8 mouse cellular contexts compared by ENCODE assay signal in the genomic region with DNA sequence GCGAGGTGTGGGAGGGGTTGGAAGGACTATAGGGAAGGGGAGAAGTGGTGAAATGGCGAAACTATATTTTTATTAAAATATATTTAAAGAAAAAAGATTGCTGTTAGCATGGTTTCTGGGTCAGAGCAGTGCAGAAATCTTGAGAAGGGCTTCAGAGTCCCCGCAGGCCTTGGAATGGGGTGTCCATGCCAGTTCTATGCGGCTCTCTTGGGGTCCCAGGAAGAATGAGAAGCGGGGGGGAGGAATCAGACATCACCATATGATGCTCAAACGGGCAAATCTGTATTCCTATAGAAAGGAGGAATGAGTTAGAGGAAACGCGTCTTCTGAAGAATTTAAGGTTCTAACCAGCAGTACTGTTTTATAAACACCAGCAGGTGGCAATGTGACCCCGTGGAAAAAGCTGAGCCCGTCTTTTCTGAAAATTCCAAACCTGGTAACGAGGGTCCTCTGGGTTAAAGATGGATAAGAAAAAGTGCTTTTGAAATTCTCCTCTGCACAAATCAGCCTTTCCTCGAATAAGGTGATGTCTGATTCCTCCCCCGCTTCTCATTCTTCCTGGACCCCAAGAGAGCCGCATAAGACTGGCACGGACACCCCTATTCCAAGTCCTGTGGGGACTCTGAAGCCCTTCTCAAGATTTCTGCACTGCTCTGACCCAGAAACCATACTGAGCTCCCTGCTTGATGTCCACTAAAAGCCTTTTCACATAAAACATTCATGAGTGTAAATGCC. TPM values are rescaled to one million over a fixed set of nuclear protein-coding genes. Genes with fewer than 3 reads are reported as not detected.
DNase-seq lines count a peak whose midpoint lies in the region; ATAC-seq and TF ChIP-seq lines count a peak whose summit lies in the region.

No protein-coding gene starts in this region.

- H3K4me2 ChIP-seq in embryonic facial prominence, embryonic 12.5 days (replicated peaks): peak overlapping the region; percentile 24; the same call in 1 of the 2 replicates
- H3K4me2 ChIP-seq in hindbrain, embryonic 15.5 days: peak overlapping the region; percentile 50
- peak overlapping the region; percentile 19; the same call in 1 of the 2 replicates for H3K4me2 ChIP-seq in limb, embryonic 13.5 days (replicated peaks)

- no peaks in the 10 kb centered on the region for H3K36me3 ChIP-seq in MEL (ENCODE audit: control insufficient read depth in 1 of 2, insufficient read depth in 2 of 2, low read length in 2 of 2)
- H3K36me3 ChIP-seq in embryonic facial prominence, embryonic 12.5 days: no peaks in the 10 kb centered on the region
- H3K36me3 ChIP-seq in hindbrain, embryonic 15.5 days: no peaks in the 10 kb centered on the region
- no peaks in the 10 kb centered on the region for H3K36me3 ChIP-seq in limb, embryonic 13.5 days

- TF ChIP-seq RAD21 in MEL (IDR thresholded peaks at IDR 0.05; ENCODE audit: low read depth, low read length): peak; percentile 74

- 34% methylated on average over 15 of the region's 15 CpGs for WGBS in embryonic facial prominence, embryonic 12.5 days
- WGBS in hindbrain, embryonic 15.5 days: 26% methylated on average over 15 of the region's 15 CpGs
- WGBS in limb, embryonic 13.5 days: 29% methylated on average over 15 of the region's 15 CpGs

- ATAC-seq in embryonic facial prominence, embryonic 12.5 days (ENCODE audit: insufficient number of reproducible peaks, insufficient read depth, low FRiP score, low TSS enrichment): no peak
- peak; percentile 78 for ATAC-seq in hindbrain, embryonic 15.5 days (ENCODE audit: low FRiP score, low read depth)
- 0 out of 2 replicates have a peak, but pooled peaks have one; percentile 59 for ATAC-seq in limb, embryonic 13.5 days (ENCODE audit: low FRiP score, low read depth)

- peak; percentile 20 for DNase-seq in adrenal gland, postnatal 10 days
- DNase-seq in adrenal gland, adult 2 months: no peak
- DNase-seq in MEL (ENCODE audit: low read depth, low spot score): peak; percentile 26
- peak; percentile 52 for DNase-seq in right cerebral cortex, postnatal 25 days
- DNase-seq in thymus, postnatal 0 days (ENCODE audit: low spot score): no peak

- TF ChIP-seq POLR2A in MEL (IDR thresholded peaks at IDR 0.05; ENCODE audit: control insufficient read depth in 1 of 2, insufficient read depth in 1 of 2, low read depth in 1 of 2, low read length in 2 of 2, poor library complexity in 1 of 2): no peak

- no peaks in the 10 kb centered on the region for H3K27me3 ChIP-seq in MEL (ENCODE audit: control insufficient read depth in 1 of 2, insufficient read depth in 2 of 2, low read length in 2 of 2)
- no peaks in the 10 kb centered on the region for H3K27me3 ChIP-seq in embryonic facial prominence, embryonic 12.5 days
- H3K27me3 ChIP-seq in hindbrain, embryonic 15.5 days: no peaks in the 10 kb centered on the region
- no peaks in the 10 kb centered on the region for H3K27me3 ChIP-seq in limb, embryonic 13.5 days

- no peaks in the 10 kb centered on the region for H3K4me1 ChIP-seq in MEL (ENCODE audit: control insufficient read depth in 1 of 2, insufficient read depth in 2 of 2, low read length in 2 of 2)
- peaks cover 2% of the 10 kb centered on the region; the same call in 1 of the 2 replicates for H3K4me1 ChIP-seq in embryonic facial prominence, embryonic 12.5 days
- peaks cover 17% of the 10 kb centered on the region for H3K4me1 ChIP-seq in hindbrain, embryonic 15.5 days (replicated peaks)
- H3K4me1 ChIP-seq in limb, embryonic 13.5 days: 0 out of 2 replicates have a peak, but pooled peaks cover 4% of the 10 kb centered on the region

- no peak overlapping the region for H3K9ac ChIP-seq in MEL (ENCODE audit: control insufficient read depth, low read depth, low read length, poor library complexity, severe bottlenecking)
- no peak overlapping the region for H3K9ac ChIP-seq in embryonic facial prominence, embryonic 12.5 days
- H3K9ac ChIP-seq in hindbrain, embryonic 15.5 days: 0 out of 2 replicates have a peak overlapping the region, but pooled peaks have one; percentile 30
- no peak overlapping the region for H3K9ac ChIP-seq in limb, embryonic 13.5 days

- H3K79me2 ChIP-seq in MEL (ENCODE audit: control insufficient read depth, insufficient read depth, low read length, poor library complexity): no peaks in the 10 kb centered on the region

- H3K27ac ChIP-seq in MEL (ENCODE audit: control insufficient read depth, low read depth, low read length): no peak overlapping the region
- no peak overlapping the region for H3K27ac ChIP-seq in embryonic facial prominence, embryonic 12.5 days
- peak overlapping the region; percentile 61 for H3K27ac ChIP-seq in hindbrain, embryonic 15.5 days (replicated peaks)
- no peak overlapping the region; the same call in 1 of the 2 replicates for H3K27ac ChIP-seq in limb, embryonic 13.5 days

- H3K4me3 ChIP-seq in MEL (ENCODE audit: control insufficient read depth in 1 of 2, insufficient read depth in 1 of 2, low read depth in 2 of 2, low read length in 2 of 2): no peak overlapping the region
- no peak overlapping the region for H3K4me3 ChIP-seq in embryonic facial prominence, embryonic 12.5 days
- peak overlapping the region; percentile 23 for H3K4me3 ChIP-seq in hindbrain, embryonic 15.5 days
- no peak overlapping the region for H3K4me3 ChIP-seq in limb, embryonic 13.5 days

- H3K9me3 ChIP-seq in MEL (replicated peaks; ENCODE audit: insufficient read depth, low read length): no peaks in the 10 kb centered on the region
- no peaks in the 10 kb centered on the region for H3K9me3 ChIP-seq in embryonic facial prominence, embryonic 12.5 days
- no peaks in the 10 kb centered on the region for H3K9me3 ChIP-seq in hindbrain, embryonic 15.5 days
- no peaks in the 10 kb centered on the region for H3K9me3 ChIP-seq in limb, embryonic 13.5 days

- peak; percentile 14 to 61 (median 48); a peak in 5 of 6 replicates for TF ChIP-seq CTCF in MEL (IDR thresholded peaks at IDR 0.05 in 2 of 3, conservative IDR thresholded peaks at IDR 0.05 in 1 of 3; ENCODE audit: control insufficient read depth in 1 of 3, insufficient read depth in 1 of 3, low read depth in 2 of 3, low read length in 3 of 3, poor library complexity in 1 of 3, severe bottlenecking in 1 of 3)

- TF ChIP-seq EP300 in MEL (IDR thresholded peaks at IDR 0.05; ENCODE audit: low read depth in 1 of 2, low read length in 2 of 2): no peak

TF ChIP-seq in MEL, 35 proteins besides CTCF, POLR2A, EP300 and RAD21:
- no peak for TF ChIP-seq MAFK (IDR thresholded peaks at IDR 0.05; ENCODE audit: borderline replicate concordance, low read depth, low read length)
- TF ChIP-seq JUND (IDR thresholded peaks at IDR 0.05; ENCODE audit: low read depth, low read length): no peak
- TF ChIP-seq SMC3 (IDR thresholded peaks at IDR 0.05; ENCODE audit: low read depth, low read length): peak; percentile 58
- peak; percentile 35; the same call in 1 of the 2 replicates for TF ChIP-seq ZC3H11A (IDR thresholded peaks at IDR 0.05; ENCODE audit: low read depth, low read length)
TF ChIP-seq in MEL: peak in this region for 2.

RNA-seq across cellular contexts. Expression of a gene that starts 45.8 kb away (rescaled TPM):
- 10 to 100 TPM; 21.1 to 22.0 TPM for total RNA-seq in adrenal gland, postnatal 10 days (2021)
- 10 to 100 TPM; 41.1 to 46.0 TPM for total RNA-seq in adrenal gland, adult 2 months (2021)
- 10.4 and 11.3 TPM in 2 replicates for polyA plus RNA-seq in adrenal gland, adult 2 months (2012; rRNA removed)
- total RNA-seq in MEL (2012; rRNA removed): 35.3 and 40.0 TPM in 2 replicates
- polyA plus RNA-seq in MEL (2012; ENCODE audit: insufficient read depth in 1 of 2, insufficient read length in 2 of 2, low read depth in 1 of 2, low replicate concordance in 2 of 2, missing spikeins in 1 of 2): 10 to 100 TPM in 1 of 2 experiments, not detected in 1; 20.8 TPM
- 10.4 and 10.6 TPM in 2 replicates for polyA plus RNA-seq in embryonic facial prominence, embryonic 12.5 days (2016; fragmentation: Nextera tagmentation; extraction: Ambion mirVana)
- 8.2 and 8.8 TPM in 2 replicates for polyA plus RNA-seq in hindbrain, embryonic 15.5 days (2015; fragmentation: Nextera tagmentation; extraction: Ambion mirVana)
- 7.1 and 7.9 TPM in 2 replicates for polyA plus RNA-seq in limb, embryonic 13.5 days (2015; fragmentation: Nextera tagmentation; extraction: Ambion mirVana)
- 15.7 and 16.3 TPM in 2 replicates for polyA plus RNA-seq in thymus, postnatal 0 days (2015; fragmentation: Nextera tagmentation; extraction: Ambion mirVana)

Comparison
In these comparisons a context has a peak if more than half of its experiments do, and no peak if none do; other contexts are left out.
1. DNase-seq: peak in adrenal gland, postnatal 10 days (single experiment), MEL (single experiment) and right cerebral cortex, postnatal 25 days (single experiment); none in adrenal gland, adult 2 months (single experiment) and thymus, postnatal 0 days (single experiment).
2. Peak in every context shown above with its lines, with median percentiles within 50 percentile points of each other: H3K4me2 ChIP-seq.